Mouse (Mus musculus) megakaryocyte progenitor cell, adult 5-6 weeks (primary cell): Measurements from ENCODE around the gene Rarres1. TPM values are rescaled to one million over a fixed set of nuclear protein-coding genes. Genes with fewer than 3 reads are reported as not detected.

ENCODE experiments used
- ATAC-seq: replicated peaks from 2 replicates; pipeline ENCODE4 v1.8.0; 2016; ENCODE audit warnings: mild to moderate bottlenecking, moderate TSS enrichment, inconsistent platforms; ENCODE audit not compliant: poor library complexity
- total RNA-seq, 2 experiments: library from RNA; stranded (forward) in 1 of 2; stranded (reverse) in 1 of 2; fragments of 157-497, 149-512 nt in 1 of 2; fragments of 200-1000 nt in 1 of 2; gene quantifications; 2 replicates each; pipeline versions ENCODE4 v1.2.3 to v1.2.4; 2015 to 2017

The Rarres1 gene
- total RNA-seq, 2 experiments from 2014 or later, result 0.47 TPM; not detected in 1

- no peak for ATAC-seq
These were observed 22.2 kb downstream of the Rarres1 start for GRCm38 (mm10) chr3:67493132-67493531.

DNA sequence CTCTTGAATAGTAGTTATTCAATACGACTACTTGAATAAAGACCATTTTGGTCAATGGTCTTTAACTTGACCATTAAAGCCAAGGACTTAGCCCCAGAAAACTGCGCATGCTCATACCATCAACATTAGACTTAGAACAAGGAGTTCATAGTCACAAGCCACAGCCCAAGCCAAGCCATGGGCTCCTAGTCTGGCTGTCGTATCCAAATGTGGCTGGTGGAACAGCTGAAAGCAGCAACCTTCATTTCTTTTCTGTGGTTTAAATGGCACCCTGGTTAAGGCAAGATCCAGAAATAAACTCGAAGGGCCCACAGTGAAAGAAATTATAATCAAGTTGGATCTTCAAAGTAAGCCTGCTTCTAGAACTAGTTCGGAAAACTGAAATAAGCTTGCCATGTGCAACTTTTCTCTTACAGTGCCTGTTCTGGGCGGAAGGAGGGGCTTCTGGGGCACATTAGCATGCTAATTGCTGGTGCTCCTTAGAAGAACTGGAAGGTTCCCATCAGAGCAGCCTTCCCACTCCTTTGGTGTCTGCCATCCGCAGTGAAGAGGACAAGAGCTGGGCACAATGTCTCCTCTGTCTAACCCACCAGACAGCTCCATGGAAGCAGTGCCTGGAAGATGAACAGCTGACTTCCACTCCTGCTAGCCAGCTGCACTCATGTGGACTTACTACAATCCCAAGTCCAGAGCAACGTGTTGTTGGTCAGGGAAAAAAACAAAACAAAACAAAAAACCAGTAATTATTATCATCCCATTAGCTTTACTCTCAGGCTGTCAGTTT lies 23.0 kb downstream of the Rarres1 start:
- no peak for ATAC-seq

DNA sequence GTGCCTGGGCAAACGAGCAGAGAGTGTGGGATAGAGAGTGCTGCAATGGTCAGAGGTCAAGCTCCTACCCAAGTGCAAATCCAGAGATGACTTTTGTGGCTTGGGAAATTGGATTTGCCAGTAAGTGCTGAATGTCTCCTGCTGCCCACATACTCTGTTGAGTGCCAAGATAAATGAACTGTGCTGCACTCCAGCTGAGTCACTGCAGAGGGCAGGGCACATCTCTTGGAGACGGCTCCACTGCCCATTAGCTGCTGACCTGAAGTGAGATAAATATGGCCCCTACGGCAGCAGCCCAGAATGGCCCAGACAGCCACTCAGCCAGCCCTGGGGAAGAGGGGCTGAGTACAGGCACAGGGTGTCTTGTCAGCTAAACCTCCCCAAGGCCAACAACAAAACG lies 25.2 kb downstream of the Rarres1 start:
- ATAC-seq, result no peak

- no peak for ATAC-seq
These were observed 30.1 kb downstream of the Rarres1 start for GRCm38 (mm10) chr3:67485233-67485632.

DNA sequence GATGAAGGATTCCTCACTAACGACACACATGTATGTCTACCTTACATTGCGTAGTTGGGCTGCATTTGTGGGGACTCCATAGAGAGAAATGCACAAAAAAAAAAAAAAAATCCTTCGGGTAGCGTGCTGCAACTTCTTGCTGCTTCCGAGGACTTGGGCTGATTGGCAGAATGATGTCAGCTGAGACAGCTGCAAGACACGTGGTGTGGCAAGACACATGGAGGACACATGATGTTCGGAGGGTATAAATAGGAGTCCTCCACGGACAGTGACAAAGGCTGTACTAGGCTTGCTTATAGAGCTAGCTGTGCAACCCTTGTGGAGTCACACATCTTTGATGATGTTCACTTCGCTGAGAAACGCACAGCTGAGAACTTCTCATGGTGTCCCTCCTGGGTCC lies 32.9 kb downstream of the Rarres1 start:
- ATAC-seq, result no peak

DNA sequence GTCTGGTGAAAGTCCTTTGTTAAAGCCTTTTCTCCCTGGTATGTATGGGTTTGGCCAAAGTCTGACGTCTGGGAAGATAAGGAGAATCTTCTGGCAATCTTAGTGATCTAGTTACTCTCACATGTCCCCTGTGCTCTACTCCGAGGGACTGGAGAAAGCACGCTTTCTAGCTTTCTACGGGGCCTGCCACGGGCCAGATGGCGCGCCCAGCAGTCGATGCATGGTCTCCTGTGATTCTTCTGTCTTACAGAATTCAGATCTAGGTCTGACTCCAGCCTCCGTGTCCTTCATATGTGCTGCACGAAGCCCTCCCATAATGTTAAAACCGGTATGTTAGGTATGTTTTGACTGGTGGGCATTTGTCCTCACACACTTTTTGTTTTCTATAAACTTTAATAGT lies 35.5 kb downstream of the Rarres1 start:
- no peak for ATAC-seq

GRCm38 (mm10) chr3:67473438-67473837 lies 41.9 kb downstream of the Rarres1 start:
- ATAC-seq, result no peak

GRCm38 (mm10) chr3:67471408-67472127 lies 43.8 kb downstream of the Rarres1 start:
- ATAC-seq, result peak; percentile 83

DNA sequence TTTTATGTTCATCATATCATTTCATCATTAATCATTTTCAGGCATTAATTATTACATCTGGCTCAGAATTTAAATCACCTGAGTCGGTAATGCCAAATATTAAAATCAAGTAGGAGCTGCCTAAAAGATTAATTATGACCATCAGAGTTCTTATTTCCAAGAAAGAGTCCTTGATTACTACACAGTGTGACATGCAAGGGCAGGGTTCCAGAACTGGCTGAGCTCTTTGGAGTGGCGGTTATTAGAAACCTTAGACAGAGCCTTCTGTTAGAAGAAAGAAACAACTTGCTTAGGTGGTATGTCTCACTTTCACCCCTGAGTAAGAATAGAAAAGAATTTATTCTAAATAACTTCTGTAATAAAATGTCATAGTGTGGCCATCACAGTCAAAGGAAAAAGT lies 48.0 kb downstream of the Rarres1 start:
- no peak for ATAC-seq

DNA sequence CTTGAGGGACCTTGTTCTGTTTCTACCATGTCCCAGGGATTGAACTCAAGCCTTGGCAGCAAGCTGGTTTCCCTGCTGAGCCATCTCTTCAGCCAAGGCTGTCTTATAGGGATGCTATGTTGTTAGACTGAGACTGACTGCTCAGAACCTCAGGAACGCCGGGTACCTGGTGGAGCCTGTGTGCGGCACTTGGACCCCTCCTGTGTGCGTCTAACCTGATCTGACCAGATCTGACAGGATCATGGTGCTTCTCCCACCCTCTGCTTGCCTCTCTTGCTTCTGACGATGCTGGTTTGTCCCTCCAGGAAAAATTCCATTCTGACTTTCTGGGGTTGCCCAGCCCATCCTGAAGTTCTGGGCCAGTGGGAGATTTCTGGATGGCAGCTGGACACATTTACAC lies 48.7 kb downstream of the Rarres1 start:
- ATAC-seq, result no peak

DNA sequence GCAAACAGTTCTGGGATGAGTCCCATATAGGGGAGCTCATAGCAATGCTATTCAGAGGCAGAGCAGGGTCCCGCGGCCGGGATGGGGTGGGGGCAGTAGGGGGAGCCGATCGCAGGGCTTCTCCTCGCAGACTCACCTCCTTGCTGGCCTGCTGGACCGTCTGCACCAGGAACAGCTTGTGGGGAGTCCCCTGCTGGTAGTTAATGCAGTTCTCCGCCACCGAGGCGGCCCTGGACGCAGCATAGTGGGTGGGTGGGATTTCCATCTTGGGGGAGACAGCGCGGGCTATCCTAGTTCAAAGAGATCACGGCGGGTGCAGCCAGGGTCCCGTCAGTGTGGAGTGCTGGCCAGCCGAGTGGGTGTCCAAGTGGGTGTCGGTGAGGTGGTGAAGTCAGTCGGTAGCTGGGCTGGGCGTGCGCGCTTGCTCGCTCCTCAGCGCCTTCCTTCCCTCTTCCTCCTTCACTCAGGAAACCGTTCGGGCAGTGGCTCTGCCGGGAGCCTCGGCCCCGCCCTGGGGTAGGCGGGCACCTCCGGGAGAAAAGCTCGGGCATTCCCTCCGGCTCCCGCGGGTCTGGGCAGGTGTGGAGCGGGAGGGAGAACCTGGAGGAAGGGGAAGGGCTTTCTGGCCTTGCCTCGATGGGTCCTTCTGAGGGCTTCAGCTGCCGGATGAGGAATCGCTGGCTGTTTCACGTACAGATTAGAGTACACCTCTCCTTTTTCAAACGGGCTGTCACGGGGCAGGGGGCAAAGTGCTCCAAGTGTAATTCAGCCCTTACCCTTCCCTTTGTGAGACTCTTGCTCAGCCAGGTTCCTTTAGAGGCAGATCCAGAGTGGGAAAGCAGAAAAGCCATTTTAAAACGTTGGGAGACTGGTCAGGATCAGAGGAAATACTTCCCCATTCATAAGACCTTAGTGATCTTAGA lies 51.6 kb downstream of the Rarres1 start, which contains the start of gene Lxn:
Lxn (minus strand) TSS at position 477 of the 923 bp plus-strand sequence.
- ATAC-seq, result peak; percentile 92

- ATAC-seq, result 0 out of 2 replicates have a peak, but pooled peaks have one; percentile 24
These were observed 52.3 kb downstream of the Rarres1 start for GRCm38 (mm10) chr3:67463001-67463400.

- ATAC-seq, result no peak
These were observed 52.7 kb downstream of the Rarres1 start for GRCm38 (mm10) chr3:67462578-67462977.

GRCm38 (mm10) chr3:67462015-67462414 lies 53.3 kb downstream of the Rarres1 start:
- no peak for ATAC-seq

DNA sequence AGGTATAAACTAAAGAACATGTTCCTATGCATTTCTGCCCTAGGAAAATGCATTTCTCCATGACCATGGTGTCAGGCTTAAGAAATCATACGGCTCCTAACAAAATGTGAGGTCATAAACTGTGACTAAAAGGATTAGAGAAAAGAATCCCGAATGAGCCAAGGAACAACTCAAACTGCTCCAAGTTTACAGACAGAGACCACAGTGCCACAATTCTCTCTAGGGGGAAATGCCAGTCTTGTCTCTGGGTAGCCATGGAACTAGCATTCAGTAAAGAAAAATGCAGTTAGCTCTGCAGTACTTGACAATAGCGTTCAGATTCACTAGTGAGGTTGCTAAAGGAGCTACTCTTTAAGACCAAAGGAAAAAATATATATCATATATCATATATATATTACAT lies 55.4 kb downstream of the Rarres1 start:
- ATAC-seq, result no peak

DNA sequence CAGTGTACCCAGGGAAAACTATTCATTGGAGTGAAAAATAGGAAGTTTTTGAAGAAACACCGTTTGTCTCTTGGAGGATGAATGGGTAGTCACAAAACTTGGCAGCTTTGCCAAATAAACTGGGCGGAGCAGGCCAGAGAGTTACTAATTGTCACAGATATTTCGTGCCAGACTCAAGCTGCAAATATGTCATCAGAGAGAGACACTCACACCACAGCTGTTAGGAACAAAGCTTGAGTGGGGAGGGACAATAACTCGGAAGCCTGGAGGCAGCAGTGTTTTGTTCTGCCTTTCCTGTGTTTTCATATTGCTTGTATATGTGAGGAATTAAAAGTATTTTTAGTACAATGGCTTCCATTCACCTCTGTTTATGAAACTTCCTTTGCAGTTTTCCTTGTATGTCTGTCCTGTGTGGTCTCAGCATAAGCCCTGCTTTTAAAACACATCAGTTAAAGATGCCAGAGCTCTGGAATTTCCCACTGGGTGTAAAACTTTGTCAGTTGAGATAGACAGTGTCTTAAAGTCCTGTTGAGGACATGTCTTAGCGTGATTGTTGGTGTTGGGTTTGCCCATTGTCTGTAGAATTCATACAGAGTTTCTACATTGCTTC lies 64.6 kb downstream of the Rarres1 start:
- 0 out of 2 replicates have a peak, but pooled peaks have one; percentile 17 for ATAC-seq

- no peak for ATAC-seq
These were observed 65.7 kb downstream of the Rarres1 start for GRCm38 (mm10) chr3:67449660-67450059.

DNA sequence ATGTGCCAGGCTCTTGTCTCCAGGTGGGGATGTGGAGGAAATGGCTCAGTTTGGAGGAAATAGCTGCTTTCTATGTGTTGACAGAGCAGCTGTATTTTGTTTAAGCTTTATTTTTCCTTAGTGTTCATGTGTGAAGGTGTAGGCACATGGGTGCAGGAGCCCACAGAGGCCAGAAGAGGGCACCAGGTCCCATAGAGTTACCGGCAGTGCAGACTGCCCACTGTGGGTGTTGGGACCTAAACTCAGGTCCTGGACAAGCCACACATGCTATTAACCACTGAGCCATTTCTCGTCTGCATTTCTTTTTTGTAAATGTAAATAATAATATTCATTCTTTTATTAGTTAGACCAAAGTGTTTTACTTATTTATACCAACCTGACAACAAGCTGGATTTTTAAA lies 68.2 kb downstream of the Rarres1 start:
- peak; percentile 72 for ATAC-seq

DNA sequence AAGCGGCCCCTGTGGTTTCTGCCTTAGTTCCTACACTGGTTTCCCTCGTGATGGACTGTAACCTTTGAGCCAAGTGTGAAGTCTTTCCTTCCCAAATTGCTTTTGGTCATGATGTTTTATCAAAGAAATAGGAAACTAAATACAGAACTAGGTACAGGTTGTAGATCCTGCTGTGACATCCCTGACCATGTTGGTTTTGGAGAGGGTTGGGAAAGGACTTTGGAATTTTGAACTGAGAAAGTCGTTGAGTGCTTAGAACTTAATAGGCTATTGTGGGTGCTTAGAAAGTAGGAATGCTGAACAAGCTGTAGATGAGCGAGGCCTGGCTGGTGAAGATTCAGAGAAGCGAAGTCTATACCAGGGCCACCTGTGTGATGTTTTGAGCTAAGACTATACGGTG lies 81.3 kb downstream of the Rarres1 start:
- ATAC-seq, result no peak

- peak; percentile 99 for ATAC-seq
These were observed 85.3 kb downstream of the Rarres1 start, which contains the start of gene Gfm1 for GRCm38 (mm10) chr3:67429999-67430380. Gene Gfm1, plus strand, starts transcription at chr3:67430096.
